Mouse (Mus musculus): ENCODE measurements around the gene Reg1. TPM values are rescaled to one million over a fixed set of nuclear protein-coding genes. Genes with fewer than 3 reads are reported as not detected.
"Not testable (repeated sequence)": the region's sequence is repeated elsewhere in the genome, so short reads cannot be mapped to it uniquely, and the experiment has no call there.

Gene Reg1
- not detected in 2 replicates for total RNA-seq (2014; fragmentation: Nextera tagmentation)
- total RNA-seq (2017) = not detected in 2 replicates

GRCm38 (mm10) chr6:78422411-78422810 lies at the start of gene Reg1:
Gene Reg1 (plus strand): TSS chr6:78422711.
- ATAC-seq (replicated peaks; ENCODE audit: low FRiP score, low TSS enrichment, poor library complexity, severe bottlenecking) = not testable (repeated sequence)

DNA sequence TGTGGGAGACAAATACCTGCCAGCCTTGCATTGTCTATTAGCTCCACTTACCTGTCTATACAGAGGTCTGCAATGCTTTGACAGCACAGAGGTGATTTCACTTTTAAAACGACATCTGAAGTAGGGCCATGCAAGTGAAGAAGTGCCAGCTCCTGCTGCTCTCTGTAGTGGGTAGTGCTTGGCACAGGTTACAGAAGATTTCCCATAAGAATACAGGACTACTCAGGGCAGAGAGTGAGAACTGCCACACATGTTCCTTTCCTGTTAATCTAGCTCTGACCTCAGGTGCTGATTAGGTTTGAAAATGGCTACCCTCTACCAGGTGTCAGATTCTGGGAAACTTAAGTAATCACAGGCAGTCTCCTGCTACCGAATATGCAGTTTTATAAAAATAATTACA lies 43.7 kb upstream of the Reg1 start, which contains the start of gene Reg3d:
Reg3d (minus strand) TSS at position 101 of the 400 bp plus-strand sequence.
- ATAC-seq (replicated peaks; ENCODE audit: low FRiP score, low TSS enrichment, poor library complexity, severe bottlenecking) = no peak

GRCm38 (mm10) chr6:78380409-78380808 lies 42.1 kb upstream of the Reg1 start, which contains the start of gene Reg3a:
Gene Reg3a (plus strand): TSS chr6:78380709.
- no peak for ATAC-seq (replicated peaks; ENCODE audit: low FRiP score, low TSS enrichment, poor library complexity, severe bottlenecking)

DNA sequence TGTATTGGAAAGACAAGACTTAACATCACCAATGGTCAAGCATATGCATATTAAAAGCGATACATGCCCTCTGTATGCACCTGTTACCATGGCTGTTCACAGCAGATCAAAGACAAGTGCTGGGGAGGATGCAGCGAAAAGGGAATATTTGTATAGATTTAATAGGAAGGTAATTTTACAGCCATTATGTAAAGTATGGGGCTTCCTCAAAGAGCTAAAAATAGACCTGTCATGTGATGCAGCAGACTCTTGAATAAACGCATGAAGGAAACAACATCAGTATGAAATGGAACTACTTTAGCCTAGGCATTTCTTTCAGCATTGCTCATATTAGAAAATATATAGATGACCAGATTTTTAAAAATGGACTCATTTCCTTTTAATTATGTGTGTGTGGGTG lies 36.9 kb upstream of the Reg1 start:
- ATAC-seq (replicated peaks; ENCODE audit: low FRiP score, low TSS enrichment, poor library complexity, severe bottlenecking) = no peak

- not testable (repeated sequence) for ATAC-seq (replicated peaks; ENCODE audit: low FRiP score, low TSS enrichment, poor library complexity, severe bottlenecking)
These were observed 27.2 kb upstream of the Reg1 start, which contains the start of gene Reg2 for GRCm38 (mm10) chr6:78395323-78395722. Gene Reg2 (plus strand): TSS chr6:78395623.

DNA sequence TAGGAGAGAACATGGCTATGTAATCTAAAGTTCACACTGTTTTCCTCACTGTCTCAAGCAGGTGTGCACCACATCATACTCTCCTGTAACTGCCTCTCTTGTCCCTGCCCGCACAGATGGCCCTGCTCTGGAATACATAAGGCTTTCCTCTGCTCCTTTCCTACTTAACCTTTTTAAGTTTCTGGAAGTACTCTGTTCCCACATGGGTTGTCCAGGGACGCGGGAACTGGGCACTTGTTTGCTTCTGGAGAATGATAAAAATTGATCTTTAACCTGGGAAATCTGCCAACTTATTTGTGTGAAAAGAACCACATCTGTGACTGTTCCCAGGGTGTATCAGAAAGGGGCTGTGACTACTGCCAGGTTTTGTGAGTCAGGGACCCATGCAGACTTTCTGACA lies 3.0 kb downstream of the Reg1 start:
- ATAC-seq (replicated peaks; ENCODE audit: low FRiP score, low TSS enrichment, poor library complexity, severe bottlenecking) = no peak

GRCm38 (mm10) chr6:78447202-78447601 lies 24.7 kb downstream of the Reg1 start:
- ATAC-seq (replicated peaks; ENCODE audit: low FRiP score, low TSS enrichment, poor library complexity, severe bottlenecking) = no peak

- ATAC-seq (replicated peaks; ENCODE audit: low FRiP score, low TSS enrichment, poor library complexity, severe bottlenecking) = no peak
These were observed 25.9 kb downstream of the Reg1 start for GRCm38 (mm10) chr6:78448409-78448808.

DNA sequence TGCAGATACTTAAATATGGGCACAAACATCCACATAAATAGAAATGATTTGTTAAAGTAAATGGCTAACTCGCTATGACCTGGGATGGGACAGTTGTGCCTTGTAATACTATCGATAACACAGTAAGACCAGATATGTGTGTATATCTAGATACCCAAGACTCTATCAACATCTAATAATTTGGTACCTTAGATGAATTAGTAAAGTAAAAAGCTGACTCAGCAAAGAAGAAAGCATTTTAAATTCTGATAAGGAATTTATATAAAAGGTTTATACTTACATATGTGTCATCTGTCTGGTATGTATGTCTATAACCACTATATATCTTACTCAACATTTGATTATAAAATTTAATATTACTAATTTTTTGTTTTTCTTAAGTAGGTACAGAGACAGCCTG lies 30.3 kb downstream of the Reg1 start:
- no peak for ATAC-seq (replicated peaks; ENCODE audit: low FRiP score, low TSS enrichment, poor library complexity, severe bottlenecking)

GRCm38 (mm10) chr6:78460191-78460825 lies 37.8 kb downstream of the Reg1 start:
- ATAC-seq (replicated peaks; ENCODE audit: low FRiP score, low TSS enrichment, poor library complexity, severe bottlenecking) = no peak

GRCm38 (mm10) chr6:78462360-78462759 lies 39.8 kb downstream of the Reg1 start:
- ATAC-seq (replicated peaks; ENCODE audit: low FRiP score, low TSS enrichment, poor library complexity, severe bottlenecking) = no peak

GRCm38 (mm10) chr6:78463266-78463665 lies 40.8 kb downstream of the Reg1 start:
- ATAC-seq (replicated peaks; ENCODE audit: low FRiP score, low TSS enrichment, poor library complexity, severe bottlenecking) = no peak

DNA sequence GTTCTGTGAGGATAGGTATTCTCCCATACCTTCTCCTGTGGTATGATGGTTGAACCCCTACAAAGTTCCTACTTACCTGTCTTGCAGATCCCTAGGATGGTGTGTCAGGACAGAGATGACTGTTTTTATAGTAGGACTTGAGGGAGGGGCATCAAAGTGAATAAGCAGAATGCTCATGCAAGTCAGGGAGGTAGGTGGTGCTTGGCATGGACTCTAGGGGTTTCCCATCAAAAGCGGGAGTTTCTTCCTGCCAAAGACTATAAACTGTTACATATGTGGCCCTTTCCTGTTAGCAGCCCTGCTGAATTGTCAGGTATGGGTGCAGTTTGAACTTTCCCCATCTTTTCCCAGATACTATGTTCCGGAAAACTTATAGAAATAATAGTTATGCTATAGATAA lies 46.3 kb downstream of the Reg1 start, which contains the start of gene Reg3g:
Reg3g (minus strand) TSS at position 101 of the 400 bp plus-strand sequence.
- no peak for ATAC-seq (replicated peaks; ENCODE audit: low FRiP score, low TSS enrichment, poor library complexity, severe bottlenecking)

DNA sequence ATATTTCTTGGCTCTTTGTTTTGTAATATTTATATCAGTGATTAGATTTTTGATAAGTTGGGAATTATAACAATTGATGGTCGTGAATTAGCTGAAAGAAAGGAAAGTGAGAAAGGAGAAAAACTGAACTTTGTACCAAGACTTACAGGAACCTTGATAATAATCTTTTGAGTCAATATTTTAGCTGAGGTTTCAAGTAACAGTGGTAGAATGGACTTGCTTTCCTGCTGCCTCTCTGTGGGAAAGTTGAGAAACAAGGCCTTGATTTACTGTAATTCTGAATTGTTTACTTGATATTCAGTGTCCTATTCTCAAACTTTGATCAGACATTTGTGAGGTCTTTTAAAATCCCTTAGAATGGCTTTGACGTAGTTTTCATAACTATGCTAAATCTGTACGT lies 46.8 kb downstream of the Reg1 start:
- ATAC-seq (replicated peaks; ENCODE audit: low FRiP score, low TSS enrichment, poor library complexity, severe bottlenecking) = no peak

Other genes starting within 250 kb of the Reg1 start
- not detected in 2 replicates for gene Reg3b, start 52.1 kb upstream of the Reg1 start, total RNA-seq (2014; fragmentation: Nextera tagmentation)
- not detected in 2 replicates for gene Reg3b, start 52.1 kb upstream of the Reg1 start, total RNA-seq (2017)
- not detected in 2 replicates for gene Reg3d, start 43.8 kb upstream of the Reg1 start, total RNA-seq (2014; fragmentation: Nextera tagmentation)
- not detected in 2 replicates for gene Reg3d, start 43.8 kb upstream of the Reg1 start, total RNA-seq (2017)
- not detected in 2 replicates for gene Reg3a, start 42.0 kb upstream of the Reg1 start, total RNA-seq (2014; fragmentation: Nextera tagmentation)
- gene Reg3a, start 42.0 kb upstream of the Reg1 start, total RNA-seq (2017) = not detected in 2 replicates
- gene Reg2, start 27.1 kb upstream of the Reg1 start, total RNA-seq (2014; fragmentation: Nextera tagmentation) = not detected in 2 replicates
- not detected in 2 replicates for gene Reg2, start 27.1 kb upstream of the Reg1 start, total RNA-seq (2017)
- gene Reg3g, start 46.2 kb downstream of the Reg1 start, total RNA-seq (2014; fragmentation: Nextera tagmentation) = not detected in 2 replicates
- gene Reg3g, start 46.2 kb downstream of the Reg1 start, total RNA-seq (2017) = not detected in 2 replicates

Data from megakaryocyte-erythroid progenitor cell, adult 5-6 weeks (primary cell).